Mouse (Mus musculus) CD4-positive, CD25-positive, alpha-beta regulatory T cell, adult 4 months (primary cell): ENCODE data around the gene Ctnnd2. TPM values are rescaled to one million over a fixed set of nuclear protein-coding genes. Genes with fewer than 3 reads are reported as not detected.

Experiments used
- ATAC-seq: one replicate; pipeline ENCODE4 v1.8.0; 2017
- polyA plus RNA-seq, 2 experiments: library from polyadenylated mRNA; unstranded; fragments of 100-300 nt; shearing (Covaris generic); gene quantifications; one replicate each; pipeline ENCODE4 v1.2.1; 2017

Ctnnd2 gene
- polyA plus RNA-seq, 2 experiments from 2014 or later = 0.54 TPM; not detected in 1

GRCm38 (mm10) chr15:31004976-31005375, 832.6 kb downstream of the Ctnnd2 start:
- no peak for ATAC-seq

GRCm38 (mm10) chr15:31006050-31006824, 833.8 kb downstream of the Ctnnd2 start:
- no peak for ATAC-seq

GRCm38 (mm10) chr15:31006825-31007157, 834.4 kb downstream of the Ctnnd2 start:
- ATAC-seq = no peak

GRCm38 (mm10) chr15:31008594-31008993, 836.2 kb downstream of the Ctnnd2 start:
- ATAC-seq = no peak

- ATAC-seq = no peak
These were observed 848.4 kb downstream of the Ctnnd2 start for GRCm38 (mm10) chr15:31020769-31021168.

- ATAC-seq = no peak
These were observed 849.6 kb downstream of the Ctnnd2 start for GRCm38 (mm10) chr15:31022012-31022411.

GRCm38 (mm10) chr15:31022497-31022896, 850.1 kb downstream of the Ctnnd2 start:
- ATAC-seq = no peak

GRCm38 (mm10) chr15:31023766-31024165, 851.4 kb downstream of the Ctnnd2 start:
- ATAC-seq = no peak

- no peak for ATAC-seq
These were observed 855.2 kb downstream of the Ctnnd2 start for GRCm38 (mm10) chr15:31027448-31028230.

GRCm38 (mm10) chr15:31044983-31045382, 872.6 kb downstream of the Ctnnd2 start:
- ATAC-seq = no peak

- ATAC-seq = no peak
These were observed 879.1 kb downstream of the Ctnnd2 start for GRCm38 (mm10) chr15:31051496-31051895.

- no peak for ATAC-seq
These were observed 883.8 kb downstream of the Ctnnd2 start for GRCm38 (mm10) chr15:31056145-31056544.

GRCm38 (mm10) chr15:31058315-31058714, 885.9 kb downstream of the Ctnnd2 start:
- ATAC-seq = no peak

- ATAC-seq = no peak
These were observed 891.3 kb downstream of the Ctnnd2 start for GRCm38 (mm10) chr15:31063734-31064133.

GRCm38 (mm10) chr15:31068127-31068526, 895.7 kb downstream of the Ctnnd2 start:
- no peak for ATAC-seq

- ATAC-seq = no peak
These were observed 897.9 kb downstream of the Ctnnd2 start for GRCm38 (mm10) chr15:31070311-31070710.
